Comparison of ENCODE assay signal across 33 mouse cellular contexts in genomic region chr16:59039710-59040109, GRCm38 (mm10). TPM values are rescaled to one million over a fixed set of nuclear protein-coding genes. Genes with fewer than 3 reads are reported as not detected.
DNase-seq lines count a peak whose midpoint lies in the region; ATAC-seq lines count a peak whose summit lies in the region.
"Had no signal": no experiment of that assay in that cellular context is flagged by ENCODE, and none has a peak within 500 bp of the region (broad histone marks: within the 10 kb centered on the region; RNA-seq: fewer than 3 reads in every experiment).

TSS of gene Olfr187 (minus strand) at chr16:59039767.

- DNase-seq in embryonic facial prominence, embryonic 14.5 days (ENCODE audit: low spot score): peak; percentile 0
- no peak for DNase-seq in embryonic facial prominence, embryonic 10.5 days (ENCODE audit: low spot score)
- no peak for DNase-seq in lung, postnatal 25 days (ENCODE audit: low spot score)
- no peak for DNase-seq in forebrain, embryonic 11.5 days (ENCODE audit: low spot score)
- no peak for DNase-seq in left cerebral cortex, adult 18-20 months (ENCODE audit: low spot score in 2 of 2)
- DNase-seq: adrenal gland, adult 8-10 months; adrenal gland, postnatal 25 days; cerebellum, adult 11-12 months; cerebellum, adult 8-10 months; cerebellum, postnatal 10 days; cerebellum, postnatal 36 days; forebrain, postnatal 0 days; gastrocnemius, adult 2 months; gastrocnemius, postnatal 14 days; heart, adult 11 months had no signal

- no peak within 1 kb of the TSS for H3K4me2 ChIP-seq in embryonic facial prominence, embryonic 14.5 days (ENCODE audit: low read depth, low read length)
- peak within 1 kb of the TSS; percentile 17; the same call in 1 of the 2 replicates for H3K4me2 ChIP-seq in lung, embryonic 16.5 days (ENCODE audit: low read depth, low read length)
- peak within 1 kb of the TSS; percentile 39 for H3K4me2 ChIP-seq in stomach, embryonic 16.5 days (ENCODE audit: low read depth, low read length)
- H3K4me2 ChIP-seq in forebrain, embryonic 11.5 days (ENCODE audit: low read depth, low read length, severe bottlenecking): no peak within 1 kb of the TSS
- H3K4me2 ChIP-seq: embryonic facial prominence, embryonic 12.5 days; heart, embryonic 11.5 days; hindbrain, embryonic 12.5 days; hindbrain, embryonic 15.5 days had no signal

- no peak for ATAC-seq in embryonic facial prominence, embryonic 14.5 days (ENCODE audit: low read depth)
- no peak for ATAC-seq in lung, embryonic 16.5 days (ENCODE audit: low read depth)
- ATAC-seq in stomach, embryonic 16.5 days (ENCODE audit: insufficient read depth, low FRiP score): peak; percentile 71
- no peak for ATAC-seq in forebrain, embryonic 11.5 days (replicated peaks; ENCODE audit: low FRiP score)
- ATAC-seq: activated CD4-positive, CD25-positive, alpha-beta regulatory T cell, adult 4 months; forebrain, embryonic 14.5 days; forebrain, postnatal 0 days had no signal

- no peaks in the 10 kb centered on the region for H3K9me3 ChIP-seq in embryonic facial prominence, embryonic 14.5 days (ENCODE audit: control insufficient read depth, low read length)
- H3K9me3 ChIP-seq in embryonic facial prominence, embryonic 10.5 days: no peaks in the 10 kb centered on the region
- H3K9me3 ChIP-seq in lung, embryonic 16.5 days (ENCODE audit: control insufficient read depth, low read length): no peaks in the 10 kb centered on the region
- H3K9me3 ChIP-seq in stomach, embryonic 16.5 days (replicated peaks; ENCODE audit: control insufficient read depth, low read length): no peaks in the 10 kb centered on the region
- no peaks in the 10 kb centered on the region for H3K9me3 ChIP-seq in forebrain, embryonic 11.5 days (ENCODE audit: control insufficient read depth, low read length)
- H3K9me3 ChIP-seq: embryonic facial prominence, embryonic 12.5 days; hindbrain, embryonic 12.5 days; hindbrain, embryonic 15.5 days had no signal

- no peaks in the 10 kb centered on the region for H3K36me3 ChIP-seq in embryonic facial prominence, embryonic 14.5 days (ENCODE audit: control insufficient read depth, insufficient read depth, low read length)
- H3K36me3 ChIP-seq in embryonic facial prominence, embryonic 10.5 days (replicated peaks): no peaks in the 10 kb centered on the region
- H3K36me3 ChIP-seq in lung, embryonic 16.5 days (ENCODE audit: control insufficient read depth, insufficient read depth, low read length): no peaks in the 10 kb centered on the region
- H3K36me3 ChIP-seq in stomach, embryonic 16.5 days (ENCODE audit: control insufficient read depth, insufficient read depth, low read length): no peaks in the 10 kb centered on the region
- no peaks in the 10 kb centered on the region for H3K36me3 ChIP-seq in forebrain, embryonic 11.5 days (ENCODE audit: control insufficient read depth, insufficient read depth, low read length)
- H3K36me3 ChIP-seq: embryonic facial prominence, embryonic 12.5 days; hindbrain, embryonic 12.5 days; hindbrain, embryonic 15.5 days had no signal

- no peak within 1 kb of the TSS for H3K27ac ChIP-seq in embryonic facial prominence, embryonic 14.5 days (replicated peaks; ENCODE audit: low read depth, low read length)
- no peak within 1 kb of the TSS for H3K27ac ChIP-seq in embryonic facial prominence, embryonic 10.5 days (replicated peaks)
- H3K27ac ChIP-seq in lung, embryonic 16.5 days (ENCODE audit: low read length): no peak within 1 kb of the TSS
- peak within 1 kb of the TSS; percentile 27; the same call in 1 of the 2 replicates for H3K27ac ChIP-seq in stomach, embryonic 16.5 days (ENCODE audit: low read length)
- no peak within 1 kb of the TSS for H3K27ac ChIP-seq in forebrain, embryonic 11.5 days (ENCODE audit: low read depth, low read length)
- H3K27ac ChIP-seq: embryonic facial prominence, embryonic 12.5 days; gastrocnemius, adult 2 months; hindbrain, embryonic 12.5 days; hindbrain, embryonic 15.5 days had no signal

- no peak within 1 kb of the TSS for H3K4me3 ChIP-seq in embryonic facial prominence, embryonic 14.5 days (ENCODE audit: low read depth, low read length)
- H3K4me3 ChIP-seq in embryonic facial prominence, embryonic 10.5 days: no peak within 1 kb of the TSS
- no peak within 1 kb of the TSS for H3K4me3 ChIP-seq in lung, embryonic 16.5 days (ENCODE audit: low read length)
- H3K4me3 ChIP-seq in stomach, embryonic 16.5 days (replicated peaks; ENCODE audit: low read length): peak within 1 kb of the TSS; percentile 12
- H3K4me3 ChIP-seq in forebrain, embryonic 11.5 days (ENCODE audit: low read depth, low read length): no peak within 1 kb of the TSS
- H3K4me3 ChIP-seq: embryonic facial prominence, embryonic 12.5 days; erythroblast, embryonic 14.5 days; gastrocnemius, adult 2 months; hindbrain, embryonic 12.5 days; hindbrain, embryonic 15.5 days had no signal

- no peak within 1 kb of the TSS for H3K9ac ChIP-seq in embryonic facial prominence, embryonic 14.5 days (ENCODE audit: low read depth, low read length)
- no peak within 1 kb of the TSS for H3K9ac ChIP-seq in lung, embryonic 16.5 days (ENCODE audit: low read length)
- H3K9ac ChIP-seq in stomach, embryonic 16.5 days (ENCODE audit: low read length): no peak within 1 kb of the TSS
- H3K9ac ChIP-seq in forebrain, embryonic 11.5 days (ENCODE audit: low read length): no peak within 1 kb of the TSS
- H3K9ac ChIP-seq: embryonic facial prominence, embryonic 12.5 days; forebrain, postnatal 0 days; hindbrain, embryonic 12.5 days; hindbrain, embryonic 15.5 days had no signal

- 75% methylated on average over 7 of the region's 7 CpGs for WGBS in embryonic facial prominence, embryonic 14.5 days
- 89% methylated on average over 7 of the region's 7 CpGs for WGBS in embryonic facial prominence, embryonic 10.5 days
- 59% methylated on average over 7 of the region's 7 CpGs for WGBS in lung, embryonic 16.5 days
- WGBS in stomach, embryonic 16.5 days: 55% methylated on average over 7 of the region's 7 CpGs
- 92% methylated on average over 7 of the region's 7 CpGs for WGBS in forebrain, embryonic 11.5 days

- H3K4me1 ChIP-seq in embryonic facial prominence, embryonic 14.5 days (ENCODE audit: control insufficient read depth, insufficient read depth, low read length): no peaks in the 10 kb centered on the region
- no peaks in the 10 kb centered on the region for H3K4me1 ChIP-seq in embryonic facial prominence, embryonic 10.5 days
- H3K4me1 ChIP-seq in lung, embryonic 16.5 days (replicated peaks; ENCODE audit: control insufficient read depth, insufficient read depth, low read length): no peaks in the 10 kb centered on the region
- H3K4me1 ChIP-seq in stomach, embryonic 16.5 days (ENCODE audit: control insufficient read depth, insufficient read depth, low read length): no peaks in the 10 kb centered on the region
- no peaks in the 10 kb centered on the region for H3K4me1 ChIP-seq in forebrain, embryonic 11.5 days (replicated peaks; ENCODE audit: control insufficient read depth, insufficient read depth, low read length)
- H3K4me1 ChIP-seq: embryonic facial prominence, embryonic 12.5 days; hindbrain, embryonic 12.5 days; hindbrain, embryonic 15.5 days had no signal

- no peaks in the 10 kb centered on the region for H3K27me3 ChIP-seq in embryonic facial prominence, embryonic 14.5 days (replicated peaks; ENCODE audit: control insufficient read depth, insufficient read depth, low read length)
- no peaks in the 10 kb centered on the region for H3K27me3 ChIP-seq in embryonic facial prominence, embryonic 10.5 days (replicated peaks; ENCODE audit: low read depth, poor library complexity, severe bottlenecking)
- H3K27me3 ChIP-seq in lung, embryonic 16.5 days (ENCODE audit: control insufficient read depth, insufficient read depth, low read depth, low read length): no peaks in the 10 kb centered on the region
- no peaks in the 10 kb centered on the region for H3K27me3 ChIP-seq in stomach, embryonic 16.5 days (ENCODE audit: control insufficient read depth, insufficient read depth, low read length)
- H3K27me3 ChIP-seq in forebrain, embryonic 11.5 days (ENCODE audit: control insufficient read depth, insufficient read depth, low read length): no peaks in the 10 kb centered on the region
- H3K27me3 ChIP-seq: embryonic facial prominence, embryonic 12.5 days; hindbrain, embryonic 12.5 days; hindbrain, embryonic 15.5 days had no signal

RNA-seq across cellular contexts. Expression of gene Olfr187, which starts in this region (rescaled TPM):
- polyA plus RNA-seq in embryonic facial prominence, embryonic 14.5 days (2014; fragmentation: Nextera tagmentation; extraction: Ambion mirVana): not detected in 2 replicates
- polyA plus RNA-seq in embryonic facial prominence, embryonic 10.5 days (2016; fragmentation: Nextera tagmentation; extraction: Ambion mirVana): not detected in 2 replicates
- not detected in 2 replicates for polyA plus RNA-seq in lung, embryonic 16.5 days (2015; fragmentation: Nextera tagmentation; extraction: Ambion mirVana)
- 0.24 TPM in 1 of 2 replicates, not detected in the other for polyA plus RNA-seq in stomach, embryonic 16.5 days (2015; fragmentation: Nextera tagmentation; extraction: Ambion mirVana)
- not detected in 2 replicates for polyA plus RNA-seq in forebrain, embryonic 11.5 days (2014; fragmentation: Nextera tagmentation; extraction: Ambion mirVana)
- total RNA-seq in left cerebral cortex, adult 18-20 months (2021): not detected
- total RNA-seq: adrenal gland, adult 8-10 months; adrenal gland, postnatal 25 days; ES-E14; forebrain, postnatal 0 days; gastrocnemius, adult 2 months; gastrocnemius, postnatal 14 days; gastrocnemius, postnatal 4 days; heart, adult 8-10 months; heart, postnatal 25 days; hematopoietic stem cell, adult 5-6 weeks had no signal
- polyA plus RNA-seq: activated CD4-positive, CD25-positive, alpha-beta regulatory T cell, adult 4 months; brain, embryonic 14.5 days; embryonic facial prominence, embryonic 12.5 days; erythroblast, embryonic 14.5 days; forebrain, embryonic 14.5 days; forebrain, postnatal 0 days; frontal cortex, adult 2 months; heart, embryonic 11.5 days; heart, embryonic 14.5 days; heart, postnatal 0 days; hindbrain, embryonic 12.5 days; hindbrain, embryonic 15.5 days had no signal

Comparison
In these comparisons a context has a peak if more than half of its experiments do, and no peak if none do; other contexts are left out.
1. Peak in DNase-seq in embryonic facial prominence, embryonic 14.5 days; RNA of the gene not detected or under 1 TPM.
2. Peak in ATAC-seq, H3K4me3 ChIP-seq, H3K27ac ChIP-seq and H3K4me2 ChIP-seq in stomach, embryonic 16.5 days; RNA of the gene not detected or under 1 TPM.